Mouse (Mus musculus) C3H10T1/2 (cell line): ENCODE measurements around the gene Stard10. TPM values are rescaled to one million over a fixed set of nuclear protein-coding genes. Genes with fewer than 3 reads are reported as not detected.

Experiments used
- polyA plus RNA-seq, 2 experiments: library from polyadenylated mRNA; unstranded; fragments of >200 nt; fragmentation: generic; extraction: Trizol; gene quantifications; one replicate each; pipeline ENCODE4 v1.2.1; 2012; ENCODE audit warnings: missing spikeins in 2 of 2

Gene Stard10
- polyA plus RNA-seq, result 10 to 100 TPM in 1 of 2 experiments, 1 to 10 TPM in 1; 8.7 to 13.5 TPM

DNA sequence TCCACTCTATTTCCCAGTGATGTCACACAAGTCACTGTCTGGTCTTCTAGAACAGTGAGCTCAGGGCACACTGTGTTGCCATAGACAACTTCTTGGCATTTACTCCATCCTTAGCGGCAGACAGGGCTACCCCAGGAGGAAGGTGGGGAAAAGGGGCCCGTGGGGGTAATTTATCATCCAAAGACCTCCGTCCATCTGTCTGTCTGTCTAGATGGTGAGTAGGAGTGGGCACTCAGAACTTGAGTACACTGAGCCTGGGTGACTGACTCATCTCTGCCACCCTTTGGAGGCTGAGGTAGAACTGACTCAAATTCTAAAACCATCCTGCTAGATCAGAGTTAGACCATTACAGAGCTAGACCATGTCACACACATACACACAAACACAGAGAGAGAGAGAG is at the start of gene Stard10:
TSS of gene Stard10 (plus strand) at position 73 of the 400 bp plus-strand sequence.

DNA sequence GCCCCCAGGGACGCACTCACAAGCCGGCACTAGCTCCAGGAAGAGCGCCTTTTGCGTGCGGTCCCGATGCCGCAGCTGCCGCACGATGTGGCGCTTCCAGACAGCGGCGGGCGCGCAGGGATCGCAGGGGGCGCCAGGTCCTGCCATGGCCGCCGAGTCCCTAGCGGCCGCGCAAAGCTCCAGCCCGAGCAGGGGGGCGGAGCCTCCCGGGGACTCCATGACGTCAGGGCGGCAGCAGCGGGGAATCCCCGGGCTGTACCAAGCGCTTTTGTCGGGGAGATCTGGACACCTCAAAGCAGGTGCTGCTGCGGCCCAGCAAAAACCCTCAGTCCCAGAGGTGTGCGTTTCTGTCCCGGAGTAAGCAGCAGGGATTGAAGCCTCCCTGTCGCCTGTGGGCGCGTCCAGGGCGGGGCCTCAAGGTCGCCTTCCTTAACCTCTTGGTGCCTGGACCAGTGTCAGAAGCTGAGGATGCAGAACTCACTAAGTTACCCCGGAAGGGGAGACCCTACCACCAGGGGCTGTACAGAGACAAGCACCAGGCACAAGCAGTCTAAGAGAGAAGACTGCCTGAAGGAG is 14.9 kb upstream of the Stard10 start, which contains the start of gene Atg16l2:
TSS of gene Atg16l2 (minus strand) at position 371 of the 576 bp plus-strand sequence.

DNA sequence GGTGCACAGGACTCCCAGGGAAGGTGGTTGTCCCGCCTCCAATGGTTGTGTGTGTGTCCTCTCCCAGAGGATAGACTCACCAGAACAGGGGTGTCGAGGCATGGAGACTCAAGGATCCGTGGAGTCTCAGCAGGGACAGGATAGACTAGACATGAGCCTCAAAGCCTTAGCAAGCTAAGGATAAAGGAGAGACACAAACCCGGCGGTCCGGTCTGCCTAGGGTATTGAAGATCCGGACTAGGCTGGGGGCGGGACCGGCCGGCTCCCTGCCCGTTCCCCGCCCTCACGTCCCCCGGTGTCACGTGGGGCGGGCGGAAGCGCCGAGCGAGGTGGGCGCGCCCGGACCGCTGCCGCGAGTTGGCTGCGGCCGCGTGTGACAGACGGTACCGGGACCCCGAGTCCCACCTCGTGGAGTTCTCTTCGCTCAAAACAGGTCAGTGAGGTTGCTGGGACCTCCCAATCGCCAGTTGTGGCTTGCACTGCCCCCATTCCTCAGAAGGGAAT is 30.9 kb downstream of the Stard10 start, which contains the start of gene Arap1:
TSS of gene Arap1 (plus strand) at position 301 of the 504 bp plus-strand sequence.

Other genes starting within 250 kb of the Stard10 start
- gene Fchsd2, start 224.2 kb upstream of the Stard10 start, polyA plus RNA-seq, result 1 to 10 TPM in 1 of 2 experiments, under 1 TPM in 1; 0.32 to 4.5 TPM
- gene Atg16l2, start 14.8 kb upstream of the Stard10 start, polyA plus RNA-seq, result 10 to 100 TPM in 1 of 2 experiments, 1 to 10 TPM in 1; 5.5 to 10.1 TPM
- 10 to 100 TPM; 14.2 to 84.1 TPM for gene Arap1, start 31.0 kb downstream of the Stard10 start, polyA plus RNA-seq
- not detected for gene Gm45837, start 93.8 kb downstream of the Stard10 start, polyA plus RNA-seq
- gene Pde2a, start 104.6 kb downstream of the Stard10 start, polyA plus RNA-seq, result under 1 TPM; 0.06 to 0.08 TPM